Comparison of ENCODE assay signal across 19 mouse cellular contexts in the genomic region with DNA sequence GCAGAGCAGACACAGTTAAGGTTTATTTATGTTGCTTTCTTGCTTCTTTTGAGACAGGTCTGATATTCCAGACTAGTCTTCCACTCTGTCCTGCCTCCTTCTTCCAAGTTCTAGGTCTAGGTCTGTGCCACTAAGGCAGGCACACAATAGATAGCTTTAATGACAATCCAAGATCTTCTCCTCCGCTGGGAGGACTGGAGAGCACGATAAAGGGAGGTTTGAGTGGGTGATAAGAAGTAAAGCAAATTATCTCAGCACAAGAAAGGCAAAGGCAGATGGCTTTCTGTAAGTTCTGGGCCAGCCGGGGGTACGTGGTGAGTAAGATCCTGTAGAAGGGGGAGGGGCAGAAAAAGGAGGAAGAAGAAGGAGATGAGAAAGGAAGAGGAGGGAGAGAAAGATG.
"Had no signal": no experiment of that assay in that cellular context is flagged by ENCODE, and none has a peak within 500 bp of the region (broad histone marks: within the 10 kb centered on the region; RNA-seq: fewer than 3 reads in every experiment).

No protein-coding gene starts in this region.

- H3K27ac ChIP-seq: kidney, postnatal 0 days; left cerebral cortex, adult 2 months; lung, embryonic 15.5 days; midbrain, embryonic 10.5 days; neural tube, embryonic 12.5 days; neural tube, embryonic 15.5 days had no signal

- H3K4me2 ChIP-seq: lung, embryonic 15.5 days; neural tube, embryonic 12.5 days; neural tube, embryonic 15.5 days had no signal

- H3K9me3 ChIP-seq: lung, embryonic 15.5 days; midbrain, embryonic 10.5 days; neural tube, embryonic 12.5 days; neural tube, embryonic 15.5 days had no signal

- H3K27me3 ChIP-seq: lung, embryonic 15.5 days; neural tube, embryonic 12.5 days; neural tube, embryonic 15.5 days had no signal

- ATAC-seq: inflammation-experienced regulatory T-cells, adult 6 months; intestine, postnatal 0 days had no signal

- H3K9ac ChIP-seq: lung, embryonic 15.5 days; neural tube, embryonic 12.5 days; neural tube, embryonic 15.5 days had no signal

- H3K36me3 ChIP-seq: lung, embryonic 15.5 days; midbrain, embryonic 10.5 days; neural tube, embryonic 12.5 days; neural tube, embryonic 15.5 days had no signal

- DNase-seq: kidney, adult 2 months; kidney, postnatal 36 days; layer of hippocampus, postnatal 36 days; lung, adult 18-20 months; lung, postnatal 10 days; lung, postnatal 4 days; midbrain, embryonic 14.5 days; right cerebral cortex, adult 18-20 months; right cerebral cortex, postnatal 14 days; right cerebral cortex, postnatal 4 days; thymus, postnatal 25 days had no signal

- H3K4me3 ChIP-seq: left cerebral cortex, adult 2 months; lung, embryonic 15.5 days; midbrain, embryonic 10.5 days; neural tube, embryonic 12.5 days; neural tube, embryonic 15.5 days had no signal
